Comparison of ENCODE assay signal across 9 mouse cellular contexts in the genomic region with DNA sequence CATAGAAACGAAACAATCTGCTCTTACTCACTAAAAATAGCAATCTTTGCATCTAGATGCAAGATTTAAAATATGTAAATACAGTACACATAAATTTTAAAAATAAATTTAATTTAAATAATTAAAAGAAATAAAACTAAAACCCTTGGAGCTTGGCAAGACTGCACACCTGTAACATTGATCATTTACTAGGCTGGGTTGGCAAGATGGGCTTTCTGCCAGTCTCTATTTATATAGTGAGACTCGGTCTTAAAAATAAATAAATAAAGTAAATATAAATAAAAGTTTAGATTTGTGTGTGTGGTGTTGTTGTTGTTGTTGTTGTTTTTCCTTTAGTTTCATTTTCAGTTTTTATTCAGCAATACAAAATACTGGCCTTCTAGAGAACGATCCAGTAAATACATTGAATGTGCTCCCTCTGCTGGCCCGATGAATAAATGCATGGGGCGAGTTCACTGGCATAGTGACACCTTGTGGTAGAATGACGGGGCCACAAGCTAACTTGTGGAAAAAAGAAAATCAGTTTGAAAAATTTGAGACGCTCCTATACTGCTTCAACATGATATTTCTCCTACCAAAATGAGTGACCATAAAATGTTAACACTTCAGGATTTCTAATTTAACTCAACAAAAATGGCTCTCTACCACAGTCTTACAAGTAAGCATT. TPM values are rescaled to one million over a fixed set of nuclear protein-coding genes. Genes with fewer than 3 reads are reported as not detected.
DNase-seq lines count a peak whose midpoint lies in the region; ATAC-seq and TF ChIP-seq lines count a peak whose summit lies in the region.
"Had no signal": no experiment of that assay in that cellular context is flagged by ENCODE, and none has a peak within 500 bp of the region (broad histone marks: within the 10 kb centered on the region; RNA-seq: fewer than 3 reads in every experiment).

No protein-coding gene starts in this region.

- no peak overlapping the region for H3K9ac ChIP-seq in liver, embryonic 14.5 days (replicated peaks)
- H3K9ac ChIP-seq in neural tube, embryonic 12.5 days, result no peak overlapping the region
- H3K9ac ChIP-seq: embryonic facial prominence, embryonic 13.5 days had no signal

- H3K36me3 ChIP-seq in liver, embryonic 14.5 days (replicated peaks; ENCODE audit: control insufficient read depth, insufficient read depth, low read depth), result no peaks in the 10 kb centered on the region
- H3K36me3 ChIP-seq in neural tube, embryonic 12.5 days, result no peaks in the 10 kb centered on the region

- H3K9me3 ChIP-seq in liver, embryonic 14.5 days (ENCODE audit: control insufficient read depth, low read length), result no peaks in the 10 kb centered on the region
- H3K9me3 ChIP-seq in neural tube, embryonic 12.5 days, result no peaks in the 10 kb centered on the region
- H3K9me3 ChIP-seq: embryonic facial prominence, embryonic 13.5 days had no signal

- no peak overlapping the region for H3K27ac ChIP-seq in liver, embryonic 14.5 days
- no peak overlapping the region for H3K27ac ChIP-seq in neural tube, embryonic 12.5 days
- H3K27ac ChIP-seq: embryonic facial prominence, embryonic 13.5 days had no signal

- peak; percentile 97 for TF ChIP-seq CTCF in liver, embryonic 14.5 days (IDR thresholded peaks at IDR 0.05; ENCODE audit: low read depth)

- no peaks in the 10 kb centered on the region for H3K27me3 ChIP-seq in liver, embryonic 14.5 days (ENCODE audit: control insufficient read depth, insufficient read depth, low read length)
- no peaks in the 10 kb centered on the region for H3K27me3 ChIP-seq in neural tube, embryonic 12.5 days (replicated peaks)
- H3K27me3 ChIP-seq: embryonic facial prominence, embryonic 13.5 days had no signal

- TF ChIP-seq EP300 in liver, embryonic 14.5 days (IDR thresholded peaks at IDR 0.05; ENCODE audit: low read depth), result no peak

- 0 out of 2 replicates have a peak, but pooled peaks have one; percentile 41 for ATAC-seq in liver, embryonic 14.5 days (ENCODE audit: insufficient read depth)
- peak; percentile 50; the same call in 1 of the 2 replicates for ATAC-seq in neural tube, embryonic 12.5 days (ENCODE audit: low FRiP score, low read depth)

- DNase-seq in A20 (ENCODE audit: low read depth, low spot score), result peak; percentile 83
- peak; percentile 50 for DNase-seq in adrenal gland, adult 8-10 months
- DNase-seq in embryo, embryonic 11 days, result peak; percentile 83
- peak; percentile 73 for DNase-seq in heart, adult 8-10 months (ENCODE audit: low spot score)
- DNase-seq in kidney, postnatal 10 days, result peak; percentile 84
- peak; percentile 47 to 54 (median 49) for DNase-seq in liver, embryonic 14.5 days (ENCODE audit: low read depth in 3 of 3, low spot score in 3 of 3)
- peak; percentile 67 for DNase-seq in telencephalon, adult 2 months (ENCODE audit: low read depth, low spot score)

- no peaks in the 10 kb centered on the region for H3K4me1 ChIP-seq in liver, embryonic 14.5 days (replicated peaks; ENCODE audit: control insufficient read depth in 2 of 2, insufficient read depth in 2 of 2, low read length in 1 of 2)
- H3K4me1 ChIP-seq in neural tube, embryonic 12.5 days, result no peaks in the 10 kb centered on the region
- H3K4me1 ChIP-seq: embryonic facial prominence, embryonic 13.5 days had no signal

- H3K4me3 ChIP-seq in liver, embryonic 14.5 days (ENCODE audit: insufficient read depth in 1 of 2, low read depth in 2 of 2, low read length in 2 of 2), result no peak overlapping the region
- H3K4me3 ChIP-seq in neural tube, embryonic 12.5 days, result no peak overlapping the region
- H3K4me3 ChIP-seq: embryonic facial prominence, embryonic 13.5 days had no signal

- WGBS in liver, embryonic 14.5 days (ENCODE audit: insufficient replicate concordance), result 18% methylated on average over 7 of the region's 7 CpGs
- 28% methylated on average over 7 of the region's 7 CpGs for WGBS in neural tube, embryonic 12.5 days

- H3K4me2 ChIP-seq in liver, embryonic 14.5 days (ENCODE audit: low read depth), result no peak overlapping the region
- H3K4me2 ChIP-seq in neural tube, embryonic 12.5 days (replicated peaks), result no peak overlapping the region
- H3K4me2 ChIP-seq: embryonic facial prominence, embryonic 13.5 days had no signal

RNA-seq across cellular contexts. Expression of a gene that starts 24.6 kb away (rescaled TPM):
- 1 to 10 TPM; 3.4 to 8.0 (median 5.0) TPM for total RNA-seq in adrenal gland, adult 8-10 months (2022)
- 1 to 10 TPM; 1.9 to 2.3 (median 2.1) TPM for total RNA-seq in heart, adult 8-10 months (2022)
- 2.1 and 2.4 TPM in 2 replicates for polyA plus RNA-seq in liver, embryonic 14.5 days (2012; rRNA removed)
- 1.7 and 1.9 TPM in 2 replicates for polyA plus RNA-seq in liver, embryonic 14.5 days (2014; fragmentation: Nextera tagmentation; extraction: Ambion mirVana)
- 1.7 and 2.3 TPM in 2 replicates for polyA plus RNA-seq in neural tube, embryonic 12.5 days (2016; fragmentation: Nextera tagmentation; extraction: Ambion mirVana)

RNA-seq across cellular contexts. Expression of a gene that starts 31.8 kb away (rescaled TPM):
- 1 to 10 TPM; 2.0 to 3.4 (median 2.7) TPM for total RNA-seq in adrenal gland, adult 8-10 months (2022)
- total RNA-seq in heart, adult 8-10 months (2022), result under 1 TPM; 0.33 to 0.87 (median 0.44) TPM
- 0.62 and 0.83 TPM in 2 replicates for polyA plus RNA-seq in liver, embryonic 14.5 days (2012; rRNA removed)
- 0.33 and 0.45 TPM in 2 replicates for polyA plus RNA-seq in liver, embryonic 14.5 days (2014; fragmentation: Nextera tagmentation; extraction: Ambion mirVana)
- polyA plus RNA-seq in neural tube, embryonic 12.5 days (2016; fragmentation: Nextera tagmentation; extraction: Ambion mirVana), result 0.91 and 0.96 TPM in 2 replicates
